ENCODE assay signal across 9 mouse cellular contexts in the genomic region with DNA sequence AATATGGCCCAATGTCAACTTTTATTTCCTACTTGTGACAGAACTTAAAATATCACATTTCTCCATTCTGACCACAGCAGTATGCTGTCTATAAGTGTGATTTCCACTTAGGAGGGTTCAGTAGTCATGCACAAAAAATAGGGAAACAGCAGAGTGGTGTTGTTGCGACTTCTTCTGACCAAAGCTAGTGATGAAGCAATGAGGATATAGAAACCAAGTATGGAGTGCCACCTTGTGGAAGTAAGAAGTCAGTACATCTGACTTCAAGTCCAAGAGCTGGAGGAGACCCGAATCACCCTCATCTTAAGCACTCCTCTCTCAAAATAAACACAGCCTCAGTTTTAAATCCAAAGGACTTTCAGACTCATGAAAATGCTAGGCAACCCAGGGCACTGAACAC.
DNase-seq lines count a peak whose midpoint lies in the region; ATAC-seq and TF ChIP-seq lines count a peak whose summit lies in the region.
"Had no signal": no experiment of that assay in that cellular context is flagged by ENCODE, and none has a peak within 500 bp of the region (broad histone marks: within the 10 kb centered on the region; RNA-seq: fewer than 3 reads in every experiment).

No protein-coding gene starts in this region.

- ATAC-seq in frontal cortex, adult (ENCODE audit: low TSS enrichment): peak; percentile 92
- ATAC-seq in hindbrain, embryonic 16.5 days: peak; percentile 81

- no peaks in the 10 kb centered on the region for H3K27me3 ChIP-seq in testis, adult 2 months (ENCODE audit: control insufficient read depth, insufficient read depth, low read length)
- H3K27me3 ChIP-seq in hindbrain, embryonic 16.5 days (replicated peaks; ENCODE audit: control insufficient read depth, insufficient read depth, low read length): no peaks in the 10 kb centered on the region
- H3K27me3 ChIP-seq: heart, embryonic 15.5 days had no signal

- H3K36me3 ChIP-seq in testis, adult 2 months (ENCODE audit: control insufficient read depth, insufficient read depth, low read length): no peaks in the 10 kb centered on the region
- no peaks in the 10 kb centered on the region for H3K36me3 ChIP-seq in hindbrain, embryonic 16.5 days (ENCODE audit: control insufficient read depth, insufficient read depth, low read length)
- H3K36me3 ChIP-seq: heart, embryonic 15.5 days had no signal

- no peaks in the 10 kb centered on the region for H3K9me3 ChIP-seq in hindbrain, embryonic 16.5 days (ENCODE audit: control insufficient read depth, low read length)
- H3K9me3 ChIP-seq: heart, embryonic 15.5 days had no signal

- peak; percentile 10; the same call in 1 of the 2 replicates for TF ChIP-seq CTCF in testis, adult 2 months (IDR thresholded peaks at IDR 0.05; ENCODE audit: control insufficient read depth, insufficient read depth, insufficient replicate concordance, low read depth, low read length)

- WGBS in hindbrain, embryonic 16.5 days: 16% methylated on average over 2 of the region's 2 CpGs

- TF ChIP-seq POLR2A in testis, adult 2 months (IDR thresholded peaks at IDR 0.05; ENCODE audit: control insufficient read depth, low read depth, low read length): no peak

- no peaks in the 10 kb centered on the region; the same call in 1 of the 2 replicates for H3K4me1 ChIP-seq in testis, adult 2 months (ENCODE audit: control insufficient read depth, insufficient read depth, low read length)
- H3K4me1 ChIP-seq in hindbrain, embryonic 16.5 days (ENCODE audit: control insufficient read depth, insufficient read depth, low read depth, low read length): no peaks in the 10 kb centered on the region
- H3K4me1 ChIP-seq: heart, embryonic 15.5 days had no signal

- DNase-seq in frontal cortex, postnatal 10 days (ENCODE audit: low spot score in 2 of 2): no peak
- no peak for DNase-seq in testis, postnatal 10 days (ENCODE audit: low spot score)
- no peak for DNase-seq in thymus, postnatal 4 days
- no peak for DNase-seq in spleen, adult 18-20 months
- DNase-seq in urinary bladder, adult 18-20 months (ENCODE audit: low spot score in 2 of 2): no peak

- H3K27ac ChIP-seq in testis, adult 2 months (ENCODE audit: control insufficient read depth, insufficient read depth, low read depth, low read length): no peak overlapping the region
- H3K27ac ChIP-seq in hindbrain, embryonic 16.5 days (ENCODE audit: low read depth, low read length): no peak overlapping the region
- H3K27ac ChIP-seq: heart, embryonic 15.5 days had no signal

- no peak overlapping the region for H3K4me3 ChIP-seq in testis, adult 2 months (ENCODE audit: control insufficient read depth, low read depth, low read length)
- H3K4me3 ChIP-seq in hindbrain, embryonic 16.5 days (ENCODE audit: low read length): no peak overlapping the region
- H3K4me3 ChIP-seq: heart, embryonic 15.5 days had no signal

- no peak overlapping the region for H3K9ac ChIP-seq in hindbrain, embryonic 16.5 days (ENCODE audit: low read depth, low read length)
- H3K9ac ChIP-seq: heart, embryonic 15.5 days had no signal

- no peak overlapping the region for H3K4me2 ChIP-seq in hindbrain, embryonic 16.5 days (ENCODE audit: low read length)
- H3K4me2 ChIP-seq: heart, embryonic 15.5 days had no signal
